Mouse (Mus musculus) thymus, postnatal 14 days (tissue): ENCODE measurements around the gene Slc6a17.

ENCODE experiments used
- DNase-seq: peaks from one replicate; pipeline ENCODE4 v3.0.0; 2021

Slc6a17 gene

GRCm38 (mm10) chr3:107517631-107518108 lies at the start of gene Slc6a17:
Gene Slc6a17 (minus strand): TSS chr3:107518018.
- peak; percentile 6 for DNase-seq

- DNase-seq, result no peak
These were observed 47.5 kb upstream of the Slc6a17 start for GRCm38 (mm10) chr3:107565331-107565730.

- DNase-seq, result no peak
These were observed 46.1 kb upstream of the Slc6a17 start for GRCm38 (mm10) chr3:107563880-107564279.

- no peak for DNase-seq
These were observed 44.8 kb upstream of the Slc6a17 start for GRCm38 (mm10) chr3:107562591-107562990.

- DNase-seq, result no peak
These were observed 44.3 kb upstream of the Slc6a17 start for GRCm38 (mm10) chr3:107562104-107562503.

- peak; percentile 25 for DNase-seq
These were observed 41.4 kb upstream of the Slc6a17 start for GRCm38 (mm10) chr3:107559183-107559582.

- no peak for DNase-seq
These were observed 40.9 kb upstream of the Slc6a17 start for GRCm38 (mm10) chr3:107558740-107559139.

GRCm38 (mm10) chr3:107554842-107555241 lies 37.0 kb upstream of the Slc6a17 start, which contains the start of gene Ubl4b:
Gene Ubl4b (minus strand): TSS chr3:107555073.
- no peak for DNase-seq

GRCm38 (mm10) chr3:107550409-107551049 lies 32.7 kb upstream of the Slc6a17 start:
- DNase-seq, result peak; percentile 47

- DNase-seq, result no peak
These were observed 29.1 kb upstream of the Slc6a17 start for GRCm38 (mm10) chr3:107546956-107547355.

GRCm38 (mm10) chr3:107545716-107546412 lies 28.0 kb upstream of the Slc6a17 start:
- DNase-seq, result no peak

GRCm38 (mm10) chr3:107545278-107545677 lies 27.5 kb upstream of the Slc6a17 start:
- DNase-seq, result no peak

- DNase-seq, result no peak
These were observed 25.6 kb upstream of the Slc6a17 start for GRCm38 (mm10) chr3:107543158-107544080.

- no peak for DNase-seq
These were observed 24.8 kb upstream of the Slc6a17 start for GRCm38 (mm10) chr3:107542584-107542983.

GRCm38 (mm10) chr3:107537504-107537889 lies 19.7 kb upstream of the Slc6a17 start:
- no peak for DNase-seq

GRCm38 (mm10) chr3:107536810-107537503 lies 19.1 kb upstream of the Slc6a17 start:
- DNase-seq, result no peak

GRCm38 (mm10) chr3:107534951-107535350 lies 17.1 kb upstream of the Slc6a17 start:
- no peak for DNase-seq

GRCm38 (mm10) chr3:107533532-107533931 lies 15.7 kb upstream of the Slc6a17 start:
- no peak for DNase-seq

GRCm38 (mm10) chr3:107530581-107530980 lies 12.8 kb upstream of the Slc6a17 start:
- no peak for DNase-seq

- DNase-seq, result no peak
These were observed 11.4 kb upstream of the Slc6a17 start for GRCm38 (mm10) chr3:107529182-107529581.

GRCm38 (mm10) chr3:107528401-107529118 lies 10.7 kb upstream of the Slc6a17 start:
- DNase-seq, result no peak

- DNase-seq, result no peak
These were observed 6.7 kb upstream of the Slc6a17 start for GRCm38 (mm10) chr3:107524547-107524946.
